Mouse (Mus musculus) MN1 (cell line): ENCODE measurements around the gene Il17ra.

Experiments
- DNase-seq: peaks from one replicate; pipeline ENCODE4 v3.0.0-alpha.2; 2016; ENCODE audit warnings: low spot score

Gene Il17ra

GRCm38 (mm10) chr6:120463086-120463871 is at the start of gene Il17ra:
Il17ra (plus strand) TSS chr6:120463247.
- DNase-seq = peak; percentile 31

- no peak for DNase-seq
These were observed 24.9 kb upstream of the Il17ra start for GRCm38 (mm10) chr6:120438161-120438560.

- no peak for DNase-seq
These were observed 20.8 kb upstream of the Il17ra start for GRCm38 (mm10) chr6:120442171-120442749.

- DNase-seq = no peak
These were observed 19.4 kb upstream of the Il17ra start for GRCm38 (mm10) chr6:120443363-120444355.

- no peak for DNase-seq
These were observed 12.8 kb upstream of the Il17ra start for GRCm38 (mm10) chr6:120450208-120450607.

GRCm38 (mm10) chr6:120452384-120453102 is 10.5 kb upstream of the Il17ra start:
- DNase-seq = no peak

- no peak for DNase-seq
These were observed 10.0 kb upstream of the Il17ra start for GRCm38 (mm10) chr6:120453103-120453445.

GRCm38 (mm10) chr6:120453556-120453955 is 9.5 kb upstream of the Il17ra start:
- DNase-seq = no peak

- no peak for DNase-seq
These were observed 8.4 kb upstream of the Il17ra start for GRCm38 (mm10) chr6:120454627-120455077.

GRCm38 (mm10) chr6:120457074-120457473 is 6.0 kb upstream of the Il17ra start:
- no peak for DNase-seq

- no peak for DNase-seq
These were observed 5.3 kb upstream of the Il17ra start for GRCm38 (mm10) chr6:120457751-120458150.

- no peak for DNase-seq
These were observed 1.8 kb upstream of the Il17ra start for GRCm38 (mm10) chr6:120461217-120461616.

- DNase-seq = no peak
These were observed 796 bp upstream of the Il17ra start for GRCm38 (mm10) chr6:120462251-120462650.

- DNase-seq = peak; percentile 63
These were observed 837 bp downstream of the Il17ra start for GRCm38 (mm10) chr6:120463884-120464283.

- DNase-seq = peak; percentile 18
These were observed 1.4 kb downstream of the Il17ra start for GRCm38 (mm10) chr6:120464406-120464939.

GRCm38 (mm10) chr6:120465393-120465792 is 2.3 kb downstream of the Il17ra start:
- no peak for DNase-seq

GRCm38 (mm10) chr6:120466609-120467329 is 3.7 kb downstream of the Il17ra start:
- DNase-seq = no peak

GRCm38 (mm10) chr6:120468259-120468658 is 5.2 kb downstream of the Il17ra start:
- DNase-seq = no peak

- no peak for DNase-seq
These were observed 6.2 kb downstream of the Il17ra start for GRCm38 (mm10) chr6:120469268-120469667.

- DNase-seq = no peak
These were observed 6.7 kb downstream of the Il17ra start for GRCm38 (mm10) chr6:120469770-120470169.

- no peak for DNase-seq
These were observed 7.6 kb downstream of the Il17ra start for GRCm38 (mm10) chr6:120470666-120471065.
